Mouse (Mus musculus) left cerebral cortex, postnatal 25 days (tissue): ENCODE data around the gene Pdss2. TPM values are rescaled to one million over a fixed set of nuclear protein-coding genes. Genes with fewer than 3 reads are reported as not detected.
A peak's percentile ranks its signal among the peaks of the same experiment; 100 is the strongest.
"Not testable (repeated sequence)": the region's sequence is repeated elsewhere in the genome, so short reads cannot be mapped to it uniquely, and the experiment has no call there.

Source experiments
- DNase-seq, 2 experiments: peaks; one replicate each; pipeline ENCODE4 v3.0.0; 2022; ENCODE audit warnings: low spot score in 2 of 2, mixed read lengths in 1 of 2
- intact Hi-C: fragments of 180-260 bp; cut with DNase I; formaldehyde crosslinking; loops from one replicate; pipeline ENCODE4 v1.15.1; 2025
- total RNA-seq, 2 experiments: library from RNA; stranded (reverse); gene quantifications; 2 replicates each; pipeline ENCODE4 v1.2.3; 2021

Pdss2 gene
- total RNA-seq, 2 experiments from 2014 or later = 14.8 to 15.7 TPM

GRCm38 (mm10) chr10:43409506-43410230 is 188.4 kb downstream of the Pdss2 start:
- no peak for DNase-seq
- intact Hi-C loops = no loop called here

- DNase-seq, intact Hi-C loops: not testable (repeated sequence)
Observed at GRCm38 (mm10) chr10:43411164-43411563, 189.9 kb downstream of the Pdss2 start.

GRCm38 (mm10) chr10:43417346-43417745 is 196.1 kb downstream of the Pdss2 start:
- DNase-seq = no peak
- intact Hi-C loops = no loop called here

- intact Hi-C loops = no loop called here
- DNase-seq = peak; percentile 36 to 62
Observed at GRCm38 (mm10) chr10:43420660-43421413, 199.6 kb downstream of the Pdss2 start.

GRCm38 (mm10) chr10:43422061-43422770 is 200.9 kb downstream of the Pdss2 start:
- DNase-seq = no peak

GRCm38 (mm10) chr10:43424545-43424944 is 203.3 kb downstream of the Pdss2 start:
- no peak for DNase-seq
- intact Hi-C loops = no loop called here

More at GRCm38 (mm10) chr10:43422061-43422770, 200.9 kb downstream of the Pdss2 start:
- intact Hi-C loops = no loop called here

- intact Hi-C loops = no loop called here
- no peak for DNase-seq
Observed at GRCm38 (mm10) chr10:43430606-43431005, 209.3 kb downstream of the Pdss2 start.

- DNase-seq = no peak
- intact Hi-C loops = no loop called here
Observed at GRCm38 (mm10) chr10:43434326-43434725, 213.0 kb downstream of the Pdss2 start.

DNA sequence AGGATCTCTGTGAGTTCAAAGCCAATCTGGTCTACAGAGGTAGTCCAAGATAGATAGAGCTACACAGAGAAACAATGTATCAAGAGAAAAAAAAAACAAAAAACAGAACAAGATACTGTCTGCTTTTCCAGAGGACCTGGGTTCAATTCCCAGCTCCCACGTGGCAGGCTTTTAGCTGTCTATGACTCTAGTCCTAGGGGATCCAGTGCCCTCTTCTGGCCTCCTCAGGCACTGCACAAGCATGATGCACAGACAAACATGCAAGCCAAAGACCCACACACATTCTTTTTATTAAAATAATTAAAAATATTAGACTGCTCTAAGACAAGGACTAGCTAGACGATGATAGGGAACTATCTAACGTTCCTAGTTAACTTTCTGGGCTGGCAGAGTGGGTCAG is 214.5 kb downstream of the Pdss2 start:
- DNase-seq = no peak
- intact Hi-C loops = no loop called here

DNA sequence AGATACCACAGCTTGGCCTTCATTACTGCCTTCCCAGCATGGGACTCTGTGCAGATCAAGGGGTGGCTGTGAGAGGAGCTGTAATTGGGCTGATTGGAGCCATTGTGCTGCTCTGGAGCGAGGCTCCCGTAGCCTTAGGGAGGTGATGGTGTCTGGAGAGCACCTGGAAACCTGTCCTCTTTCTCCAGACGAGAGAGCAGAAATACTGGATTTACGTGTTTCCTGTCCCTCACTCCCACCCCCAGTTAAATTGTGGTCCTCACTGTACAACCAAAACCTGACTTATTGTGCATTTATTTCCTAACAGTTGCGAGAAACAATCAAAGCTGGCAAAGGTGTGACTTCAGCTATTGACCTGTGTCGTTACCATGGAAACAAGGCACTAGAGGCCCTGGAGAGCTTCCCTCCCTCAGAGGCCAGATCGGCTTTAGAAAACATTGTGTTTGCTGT is 218.2 kb downstream of the Pdss2 start:
- intact Hi-C loops = no loop called here

DNA sequence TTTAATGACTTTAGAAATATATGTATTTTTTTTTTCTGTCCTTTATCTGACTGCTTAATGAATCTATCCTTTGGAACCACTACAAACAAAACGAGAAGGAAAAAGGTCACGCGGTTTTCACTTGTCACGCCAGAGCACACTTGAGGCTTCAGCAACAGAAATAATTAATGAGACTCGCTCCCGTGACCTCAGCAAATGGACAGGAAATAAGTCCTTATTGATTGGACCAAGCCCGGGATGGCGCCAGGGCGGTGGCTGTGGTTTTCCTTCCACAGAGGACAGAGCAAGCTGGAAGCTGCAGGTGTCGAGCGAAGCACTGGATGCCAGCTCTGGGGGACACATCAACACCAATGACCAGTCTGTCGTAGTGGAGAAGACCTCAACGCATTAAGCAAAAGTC is 218.8 kb downstream of the Pdss2 start:
- intact Hi-C loops = no loop called here
- no peak for DNase-seq

More for the DNA sequence above, 218.2 kb downstream of the Pdss2 start:
- DNase-seq = no peak

GRCm38 (mm10) chr10:43440981-43441740 is 219.9 kb downstream of the Pdss2 start:
- intact Hi-C loops = no loop called here
- DNase-seq = no peak

DNA sequence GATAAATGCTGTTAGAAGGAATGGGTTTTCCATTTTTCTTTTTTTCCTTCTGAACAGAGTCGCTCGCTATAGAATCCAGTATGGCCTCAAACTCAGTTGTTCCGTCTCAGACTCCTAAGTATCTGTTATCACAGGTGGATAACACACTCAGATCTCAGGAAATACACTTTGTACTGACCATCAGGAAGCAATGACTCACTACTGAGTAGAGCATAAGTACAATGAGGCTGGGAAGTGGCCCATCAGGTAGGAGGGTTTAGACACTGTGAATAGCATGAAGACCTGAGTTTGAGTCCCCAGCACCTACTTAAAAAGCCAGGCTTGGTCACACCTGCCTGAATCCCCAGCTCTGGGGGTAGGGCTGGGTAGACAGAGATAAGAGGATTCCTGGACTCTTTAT is 227.4 kb downstream of the Pdss2 start:
- intact Hi-C loops = no loop called here
- DNase-seq = no peak

DNA sequence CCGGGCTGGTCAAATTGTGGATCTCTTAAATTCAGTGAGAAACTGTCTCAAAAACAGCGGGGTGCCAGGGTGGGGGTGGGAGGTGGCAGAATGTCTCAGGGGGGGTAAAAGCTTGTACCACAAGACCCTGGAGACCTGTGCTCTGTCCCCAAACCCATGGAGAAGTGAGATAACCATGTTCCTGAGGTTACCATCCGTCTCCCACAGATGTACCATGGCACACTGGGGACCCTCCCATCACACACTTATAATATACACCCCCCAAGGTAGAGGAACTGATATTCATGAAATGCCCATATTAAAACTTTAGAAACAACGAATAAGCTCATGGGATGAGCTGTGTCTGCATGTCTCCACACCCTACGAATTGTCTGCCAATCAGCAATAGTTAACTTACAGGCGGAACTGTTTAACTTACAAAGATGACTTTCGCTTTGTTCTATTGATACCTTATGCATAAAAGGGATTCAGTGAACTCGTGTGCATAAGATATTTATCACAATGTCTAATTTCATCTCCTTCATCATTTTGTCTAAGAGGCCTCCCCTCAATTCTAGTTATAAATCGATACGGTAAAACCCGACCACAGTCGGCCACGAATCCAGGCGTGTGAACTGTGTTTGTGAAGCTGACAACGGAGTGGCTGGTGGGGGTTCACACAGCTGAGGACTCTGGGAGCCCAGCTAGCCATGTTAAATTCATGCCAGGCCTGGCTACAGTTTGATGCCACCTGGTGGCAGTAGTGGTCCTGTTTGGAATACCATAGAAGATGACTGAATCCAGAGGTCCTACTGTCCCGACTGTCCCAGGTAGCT is 230.8 kb downstream of the Pdss2 start:
- intact Hi-C loops = loop anchor here (10.0 kb wide), 1 partner anchor 497 kb away; no protein-coding TSS in a partner anchor
- DNase-seq = peak; percentile 78 to 88

DNA sequence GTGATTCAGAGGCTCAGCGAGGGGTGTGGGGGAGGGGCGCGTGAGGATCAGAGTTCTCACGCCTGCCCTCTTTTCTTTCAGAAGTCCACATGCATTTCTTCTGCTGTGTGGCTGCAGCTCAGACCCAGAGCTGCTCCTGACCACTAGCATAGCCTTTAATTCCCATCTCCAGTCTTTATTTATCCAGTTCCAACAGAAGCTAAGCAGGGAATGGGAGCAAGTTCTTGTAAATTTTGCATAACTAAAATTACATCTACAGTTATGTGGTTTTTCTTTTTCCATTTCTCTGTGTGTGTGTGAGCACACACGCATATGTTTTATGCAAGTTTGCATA is 231.3 kb downstream of the Pdss2 start:
- intact Hi-C loops = loop anchor here (10.0 kb wide), 1 partner anchor 498 kb away; no protein-coding TSS in a partner anchor
- no peak for DNase-seq

- intact Hi-C loops = loop anchor here (10.0 kb wide), 1 partner anchor 499 kb away; no protein-coding TSS in a partner anchor
- DNase-seq = no peak
Observed at GRCm38 (mm10) chr10:43454219-43454618, 232.9 kb downstream of the Pdss2 start.

DNA sequence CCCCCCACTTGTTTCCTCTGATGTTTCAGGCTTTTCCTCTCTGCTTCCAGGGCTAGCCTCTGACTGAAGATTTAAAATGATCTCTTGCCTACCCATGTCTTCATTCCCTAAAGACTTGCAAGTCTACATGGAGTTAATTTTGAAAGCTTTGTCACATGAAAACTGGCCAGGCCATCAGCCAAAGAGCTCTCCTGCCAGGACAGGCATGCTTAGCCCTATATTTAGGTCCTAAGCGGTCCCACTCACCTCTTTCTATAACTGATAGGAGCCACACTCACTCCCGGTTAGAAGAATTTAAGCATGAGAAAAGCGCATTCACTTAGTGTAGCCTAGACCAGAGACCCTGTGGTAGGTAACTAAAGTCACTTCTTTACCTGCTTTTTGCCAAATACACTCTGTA is 233.4 kb downstream of the Pdss2 start:
- intact Hi-C loops = loop anchor here (10.0 kb wide), 1 partner anchor 500 kb away; no protein-coding TSS in a partner anchor
- no peak for DNase-seq

DNA sequence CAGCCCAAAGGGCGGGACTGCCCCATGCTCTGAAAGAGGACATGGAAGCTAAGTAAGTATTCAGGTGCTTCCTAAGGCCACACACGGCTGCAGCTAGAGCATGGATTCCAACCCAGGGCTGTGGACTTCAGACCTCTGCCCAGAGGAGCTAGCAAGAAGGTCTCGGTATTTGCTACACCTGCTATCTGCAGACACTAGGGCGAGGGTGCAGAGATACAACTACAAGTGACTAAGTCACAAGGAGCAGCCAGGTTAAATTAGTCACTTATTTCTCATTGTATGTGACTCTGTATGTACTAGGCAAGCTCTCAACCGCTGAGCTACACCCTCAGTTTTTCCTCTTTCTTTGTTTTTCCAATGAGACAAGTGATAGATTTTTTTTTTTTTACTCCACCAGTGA is 241.5 kb downstream of the Pdss2 start:
- no peak for DNase-seq
- intact Hi-C loops = no loop called here

GRCm38 (mm10) chr10:43463227-43463626 is 241.9 kb downstream of the Pdss2 start:
- intact Hi-C loops = no loop called here
- DNase-seq = no peak
